Mouse (Mus musculus) heart, embryonic 11.5 days (tissue): ENCODE data around the gene Fam43a. TPM values are rescaled to one million over a fixed set of nuclear protein-coding genes. Genes with fewer than 3 reads are reported as not detected.

ENCODE experiments used
- ATAC-seq: fragments of 200-750 bp; cut with Nextera tagmentation; replicated peaks from 2 replicates; pipeline ENCODE4 v1.8.0; 2017; ENCODE audit warnings: moderate library complexity; ENCODE audit not compliant: insufficient number of reproducible peaks, low FRiP score, low TSS enrichment
- H3K27ac ChIP-seq: fragments of 300-500 bp; sonication (generic); 2 replicates; pipeline ENCODE4 v1.5.1; 2014; ENCODE audit warnings: mild to moderate bottlenecking, low read depth, low read length
- H3K27me3 ChIP-seq: fragments of 300-500 bp; sonication (generic); 2 replicates; pipeline ENCODE4 v1.6.1; 2014; ENCODE audit warnings: mild to moderate bottlenecking, low read length, mixed read lengths; ENCODE audit not compliant: control insufficient read depth, insufficient read depth
- H3K36me3 ChIP-seq: fragments of 300-500 bp; sonication (generic); 2 replicates; pipeline ENCODE4 v1.6.1; 2014; ENCODE audit warnings: mild to moderate bottlenecking, low read length, moderate library complexity, mixed read lengths; ENCODE audit not compliant: control insufficient read depth, insufficient read depth
- H3K4me1 ChIP-seq: fragments of 300-500 bp; sonication (generic); 2 replicates; pipeline ENCODE4 v1.6.1; 2014; ENCODE audit warnings: low read length; ENCODE audit not compliant: control insufficient read depth, insufficient read depth
- H3K4me2 ChIP-seq: fragments of 300-500 bp; sonication (generic); 2 replicates; pipeline ENCODE4 v1.6.1; 2014; ENCODE audit warnings: mild to moderate bottlenecking, moderate library complexity
- H3K4me3 ChIP-seq: fragments of 300-500 bp; sonication (generic); 2 replicates; pipeline ENCODE4 v1.5.1; 2014; ENCODE audit warnings: low read depth, low read length
- H3K9ac ChIP-seq: fragments of 300-500 bp; sonication (generic); 2 replicates; pipeline ENCODE4 v1.6.1; 2014; ENCODE audit warnings: mild to moderate bottlenecking, low read depth, low read length, moderate library complexity
- H3K9me3 ChIP-seq: fragments of 300-500 bp; sonication (generic); replicated peaks from 2 replicates; pipeline ENCODE4 v1.6.1; 2016; ENCODE audit warnings: low read length; ENCODE audit not compliant: control insufficient read depth
- WGBS: fragments of 180-500 bp; shearing (Covaris S2); extraction: QIAGEN DNeasy Blood & Tissue Kit; methylation state at CpG from one replicate; pipeline ENCODE4 v1.1.7; 2014; ENCODE audit not compliant: insufficient replicate concordance; 5-methylcytosine and 5-hydroxymethylcytosine counted together
- polyA plus RNA-seq: library from polyadenylated mRNA; unstranded; fragments of >200 nt; fragmentation: Nextera tagmentation; extraction: Ambion mirVana; gene quantifications from 2 replicates; pipeline ENCODE4 v1.2.1, GENCODE M21; 2014

The Fam43a gene
- polyA plus RNA-seq, 1 experiment from 2014 or later = 6.6 TPM

GRCm38 (mm10) chr16:30645841-30646558 lies 46.5 kb downstream of the Fam43a start:
- no peak overlapping the region for H3K4me3 ChIP-seq
- WGBS = 40% methylated on average over 9 of the region's 9 CpGs
- no peaks in the 10 kb centered on the region for H3K4me1 ChIP-seq
- no peak overlapping the region for H3K27ac ChIP-seq
- no peaks in the 10 kb centered on the region for H3K9me3 ChIP-seq
- H3K9ac ChIP-seq = no peak overlapping the region
- H3K27me3 ChIP-seq = no peaks in the 10 kb centered on the region
- no peak overlapping the region for H3K4me2 ChIP-seq
- H3K36me3 ChIP-seq = no peaks in the 10 kb centered on the region
- no peak for ATAC-seq

- no peak overlapping the region for H3K9ac ChIP-seq
- WGBS = 77% methylated on average over 3 of the region's 3 CpGs
- no peak overlapping the region for H3K4me2 ChIP-seq
- H3K4me1 ChIP-seq = no peaks in the 10 kb centered on the region
- no peaks in the 10 kb centered on the region for H3K9me3 ChIP-seq
- no peaks in the 10 kb centered on the region for H3K36me3 ChIP-seq
- no peak overlapping the region for H3K4me3 ChIP-seq
- no peak overlapping the region for H3K27ac ChIP-seq
- H3K27me3 ChIP-seq = no peaks in the 10 kb centered on the region
- no peak for ATAC-seq
Observed at GRCm38 (mm10) chr16:30646856-30647255, 47.3 kb downstream of the Fam43a start.

- Histone ChIP-seq H3K4me2 (no peak overlapping the region), H3K4me1 (no peaks in the 10 kb centered on the region), H3K36me3 (no peaks in the 10 kb centered on the region), H3K4me3 (no peak overlapping the region), H3K9ac (no peak overlapping the region), H3K27me3 (no peaks in the 10 kb centered on the region), H3K9me3 (no peaks in the 10 kb centered on the region), H3K27ac (no peak overlapping the region)
- WGBS = 62% methylated on average over 1 of the region's 1 CpGs
- ATAC-seq = no peak
Observed at GRCm38 (mm10) chr16:30651292-30651691, 51.8 kb downstream of the Fam43a start.

Other genes starting within 250 kb of the Fam43a start
- 14.3 TPM in 2 replicates for gene Atp13a3, start 193.7 kb upstream of the Fam43a start, polyA plus RNA-seq
- 16.4 and 17.2 TPM in 2 replicates for gene Tmem44, start 48.9 kb upstream of the Fam43a start, polyA plus RNA-seq
- 47.8 and 51.3 TPM in 2 replicates for gene Lsg1, start 12.1 kb upstream of the Fam43a start, polyA plus RNA-seq